Mouse (Mus musculus) midbrain, embryonic 16.5 days (tissue): ENCODE measurements around the gene Dus3l. TPM values are rescaled to one million over a fixed set of nuclear protein-coding genes. Genes with fewer than 3 reads are reported as not detected.

ENCODE experiments used
- ATAC-seq: fragments of 200-750 bp; cut with Nextera tagmentation; 2 replicates; pipeline ENCODE4 v1.8.0; 2017; ENCODE audit warnings: moderate TSS enrichment
- H3K27ac ChIP-seq: fragments of 300-500 bp; sonication (generic); 2 replicates; pipeline ENCODE4 v1.5.1; 2014; ENCODE audit warnings: mild to moderate bottlenecking, low read length, mixed read lengths
- H3K27me3 ChIP-seq: fragments of 300-500 bp; sonication (generic); 2 replicates; pipeline ENCODE4 v1.6.1; 2014; ENCODE audit warnings: low read depth, low read length, mixed read lengths; ENCODE audit not compliant: control insufficient read depth, insufficient read depth
- H3K36me3 ChIP-seq: fragments of 300-500 bp; sonication (generic); 2 replicates; pipeline ENCODE4 v1.6.1; 2014; ENCODE audit warnings: mild to moderate bottlenecking, low read length, moderate library complexity, mixed read lengths; ENCODE audit not compliant: control insufficient read depth, insufficient read depth
- H3K4me1 ChIP-seq: fragments of 300-500 bp; sonication (generic); 2 replicates; pipeline ENCODE4 v1.6.1; 2014; ENCODE audit warnings: mild to moderate bottlenecking, low read length, mixed read lengths; ENCODE audit not compliant: control insufficient read depth, insufficient read depth
- H3K4me2 ChIP-seq: fragments of 300-500 bp; sonication (generic); 2 replicates; pipeline ENCODE4 v1.6.1; 2014; ENCODE audit warnings: mild to moderate bottlenecking, low read length, mixed read lengths
- H3K4me3 ChIP-seq: fragments of 300-500 bp; sonication (generic); 2 replicates; pipeline ENCODE4 v1.5.1; 2014; ENCODE audit warnings: low read depth, mild to moderate bottlenecking, low read length, moderate library complexity, mixed read lengths
- H3K9ac ChIP-seq: fragments of 300-500 bp; sonication (generic); 2 replicates; pipeline ENCODE4 v1.6.1; 2014; ENCODE audit warnings: low read depth, low read length, mixed read lengths
- H3K9me3 ChIP-seq: fragments of 300-500 bp; sonication (generic); replicated peaks from 2 replicates; pipeline ENCODE4 v1.6.1; 2014; ENCODE audit warnings: mild to moderate bottlenecking, low read length, mixed read lengths; ENCODE audit not compliant: control insufficient read depth, poor library complexity, severe bottlenecking
- WGBS: fragments of 180-500 bp; shearing (Covaris S2); extraction: QIAGEN DNeasy Blood & Tissue Kit; methylation state at CpG from one replicate; pipeline ENCODE4 v1.1.7; 2014; 5-methylcytosine and 5-hydroxymethylcytosine counted together
- polyA plus RNA-seq: library from polyadenylated mRNA; unstranded; fragments of >200 nt; fragmentation: Nextera tagmentation; extraction: Ambion mirVana; gene quantifications from 2 replicates; pipeline ENCODE4 v1.2.1, GENCODE M21; 2015

The Dus3l gene
- polyA plus RNA-seq: 96.8 and 106 TPM in 2 replicates

DNA sequence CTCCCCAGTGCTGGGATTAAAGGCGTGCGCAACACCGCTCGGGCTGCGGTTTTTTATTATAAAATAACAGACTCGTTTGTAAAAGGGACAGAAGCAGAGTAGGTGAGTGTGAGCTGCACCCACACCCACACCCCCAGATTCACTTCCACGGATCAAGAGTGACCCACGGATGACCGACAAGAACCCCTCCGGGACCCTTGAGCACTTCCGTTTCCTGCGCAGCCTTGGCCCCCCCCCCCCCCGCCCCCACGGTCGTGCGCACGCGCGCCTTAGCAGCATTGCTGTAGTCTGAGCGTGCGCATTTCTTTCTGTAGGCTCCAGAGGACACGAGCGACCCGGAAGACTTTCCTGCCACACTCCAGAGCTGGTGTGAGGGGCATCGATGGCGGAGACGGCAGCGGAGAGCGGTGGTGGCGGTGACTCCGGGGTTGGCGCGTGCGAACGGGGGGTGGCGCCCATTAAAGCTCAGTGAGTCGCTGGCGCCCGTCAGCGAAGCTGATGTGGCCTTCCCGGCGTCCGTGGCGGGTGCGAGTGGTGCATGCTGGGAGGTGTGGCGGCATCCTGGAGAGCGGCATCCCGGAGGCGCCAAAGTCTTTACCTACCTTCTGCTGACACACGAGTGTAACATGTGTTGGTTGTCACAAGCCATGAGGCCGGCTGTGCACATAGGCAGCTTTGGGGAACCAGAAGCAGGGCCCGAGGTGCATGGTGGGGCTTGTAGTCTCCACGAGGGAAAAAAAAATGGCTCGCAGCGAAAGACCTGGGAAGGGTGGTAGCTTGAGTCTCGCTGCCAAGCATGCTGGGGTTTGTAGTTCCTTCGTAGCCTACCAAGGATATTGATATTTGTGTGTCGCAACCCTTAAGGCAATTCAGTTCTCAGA is at the start of gene Dus3l:
Dus3l (plus strand) TSS at position 284 of the 881 bp plus-strand sequence.
- Histone ChIP-seq H3K36me3 (peaks cover 9% of the 10 kb centered on the region; the same call in 1 of the 2 replicates), H3K9ac (peak within 1 kb of the TSS; percentile 76), H3K4me2 (peak within 1 kb of the TSS; percentile 80), H3K27me3 (no peaks in the 10 kb centered on the region), H3K4me3 (peak within 1 kb of the TSS; percentile 68), H3K9me3 (no peaks in the 10 kb centered on the region), H3K4me1 (peaks cover 21% of the 10 kb centered on the region), H3K27ac (peak within 1 kb of the TSS; percentile 94)
- WGBS: 1% methylated on average over 58 of the region's 58 CpGs
- peak; percentile 86 for ATAC-seq

DNA sequence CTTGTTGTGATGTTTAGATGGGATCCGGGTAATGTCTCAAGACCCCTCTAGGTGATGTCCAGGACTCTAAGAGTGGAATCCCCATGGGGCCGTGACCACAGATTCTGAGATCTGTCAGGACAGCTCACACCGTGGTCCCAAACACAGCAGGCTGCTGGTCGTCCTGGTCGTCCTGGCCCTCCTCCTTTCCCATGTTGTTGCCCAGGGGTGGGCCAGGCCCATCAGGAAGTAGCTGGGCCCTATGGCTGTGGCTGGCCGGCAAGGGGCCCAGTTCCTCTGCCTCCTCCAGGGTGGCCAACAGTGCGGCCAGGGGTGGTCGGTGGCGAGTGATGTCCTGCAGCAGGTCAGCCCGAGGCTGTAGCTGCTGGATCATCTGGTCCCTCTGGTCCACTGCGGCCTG is 49.2 kb upstream of the Dus3l start:
- H3K9me3 ChIP-seq: no peaks in the 10 kb centered on the region
- H3K36me3 ChIP-seq: peaks cover 20% of the 10 kb centered on the region
- H3K27me3 ChIP-seq: no peaks in the 10 kb centered on the region
- H3K4me2 ChIP-seq: peak overlapping the region; percentile 70
- peaks cover 23% of the 10 kb centered on the region for H3K4me1 ChIP-seq
- peak overlapping the region; percentile 82; the same call in 1 of the 2 replicates for H3K9ac ChIP-seq
- no peak overlapping the region for H3K27ac ChIP-seq
- no peak for ATAC-seq
- H3K4me3 ChIP-seq: peak overlapping the region; percentile 76; the same call in 1 of the 2 replicates
- 65% methylated on average over 11 of the region's 11 CpGs for WGBS

DNA sequence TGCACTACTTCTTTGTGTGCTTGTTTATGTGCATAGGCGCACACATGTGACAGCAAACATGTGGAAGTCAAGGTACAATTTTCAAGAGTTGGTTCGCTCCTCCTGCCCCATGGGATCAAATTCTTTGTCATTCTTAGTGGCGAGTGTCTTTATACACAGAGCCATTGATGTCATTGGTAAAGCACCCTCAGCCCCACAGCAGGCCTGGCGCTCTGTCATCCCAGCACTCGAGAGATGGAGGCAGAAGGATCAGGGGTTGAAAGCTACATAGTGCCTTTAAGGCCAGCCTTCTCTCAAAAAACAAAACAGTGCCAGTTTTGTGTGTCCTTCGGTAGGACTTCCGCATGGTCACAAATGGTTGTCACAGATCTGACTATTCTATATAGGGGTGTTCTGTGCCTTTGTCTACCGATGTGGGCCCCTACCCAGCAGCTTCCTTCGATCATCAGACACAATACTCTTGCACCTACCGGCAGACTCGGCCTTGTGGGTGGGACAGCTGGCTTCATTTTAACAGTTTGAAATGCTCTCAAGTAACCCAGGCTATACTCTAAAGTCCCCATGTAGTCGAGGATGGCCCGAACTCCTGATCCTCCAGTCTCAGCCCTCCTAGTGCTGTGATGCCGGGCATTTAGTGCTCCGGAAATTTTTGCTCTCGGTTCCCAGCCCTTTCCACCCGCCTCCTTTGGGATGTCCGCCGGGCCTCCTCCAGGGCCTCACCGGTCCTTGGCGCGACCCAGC is 48.5 kb upstream of the Dus3l start:
- Histone ChIP-seq H3K4me1 (peaks cover 23% of the 10 kb centered on the region), H3K4me2 (peak overlapping the region; percentile 70), H3K4me3 (peak overlapping the region; percentile 76), H3K27ac (peak overlapping the region; percentile 85), H3K36me3 (peaks cover 12% of the 10 kb centered on the region), H3K27me3 (no peaks in the 10 kb centered on the region), H3K9me3 (no peaks in the 10 kb centered on the region), H3K9ac (peak overlapping the region; percentile 82)
- ATAC-seq: peak; percentile 2
- 22% methylated on average over 22 of the region's 22 CpGs for WGBS

DNA sequence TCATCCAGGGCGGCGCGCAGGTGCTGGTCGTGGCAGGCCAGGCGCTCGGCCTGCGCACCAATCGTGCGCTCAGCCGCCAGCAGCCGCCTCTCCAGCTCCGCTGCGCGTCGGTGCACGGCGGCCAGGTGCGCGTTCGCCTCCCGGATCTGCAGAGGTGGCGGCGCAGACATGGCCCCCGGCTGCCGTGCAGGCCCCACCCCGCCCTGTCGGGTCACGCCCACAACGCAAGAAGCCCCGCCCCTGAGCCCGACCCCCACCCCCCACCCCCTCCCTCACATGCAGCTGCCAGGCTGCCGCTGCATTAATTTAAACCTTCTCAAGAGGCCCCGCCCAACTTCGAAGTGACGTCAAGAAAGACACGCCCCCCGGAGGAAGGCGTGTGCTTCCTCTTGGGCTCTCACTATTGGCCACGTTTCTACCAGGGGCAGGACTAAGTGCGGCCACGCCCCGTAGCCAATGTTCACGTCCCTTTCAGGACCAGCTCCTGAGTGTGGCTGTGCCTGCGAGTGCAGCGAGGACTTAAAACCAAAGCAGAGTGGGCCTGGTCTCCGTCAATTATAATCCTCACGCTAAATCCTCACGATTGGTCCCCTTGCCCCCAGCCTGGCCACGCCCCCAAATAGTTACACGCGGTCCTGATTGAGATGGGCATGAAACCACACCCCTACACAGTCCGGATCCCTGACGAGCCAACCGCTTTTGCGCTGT is 47.7 kb upstream of the Dus3l start:
- Histone ChIP-seq H3K27me3 (no peaks in the 10 kb centered on the region), H3K36me3 (0 out of 2 replicates have a peak, but pooled peaks cover 5% of the 10 kb centered on the region), H3K4me1 (peaks cover 23% of the 10 kb centered on the region), H3K4me3 (peak overlapping the region; percentile 76), H3K9me3 (no peaks in the 10 kb centered on the region), H3K27ac (peak overlapping the region; percentile 86), H3K4me2 (peak overlapping the region; percentile 70), H3K9ac (peak overlapping the region; percentile 89)
- peak; percentile 94 for ATAC-seq
- under 1% methylated on average over 52 of the region's 55 CpGs for WGBS

DNA sequence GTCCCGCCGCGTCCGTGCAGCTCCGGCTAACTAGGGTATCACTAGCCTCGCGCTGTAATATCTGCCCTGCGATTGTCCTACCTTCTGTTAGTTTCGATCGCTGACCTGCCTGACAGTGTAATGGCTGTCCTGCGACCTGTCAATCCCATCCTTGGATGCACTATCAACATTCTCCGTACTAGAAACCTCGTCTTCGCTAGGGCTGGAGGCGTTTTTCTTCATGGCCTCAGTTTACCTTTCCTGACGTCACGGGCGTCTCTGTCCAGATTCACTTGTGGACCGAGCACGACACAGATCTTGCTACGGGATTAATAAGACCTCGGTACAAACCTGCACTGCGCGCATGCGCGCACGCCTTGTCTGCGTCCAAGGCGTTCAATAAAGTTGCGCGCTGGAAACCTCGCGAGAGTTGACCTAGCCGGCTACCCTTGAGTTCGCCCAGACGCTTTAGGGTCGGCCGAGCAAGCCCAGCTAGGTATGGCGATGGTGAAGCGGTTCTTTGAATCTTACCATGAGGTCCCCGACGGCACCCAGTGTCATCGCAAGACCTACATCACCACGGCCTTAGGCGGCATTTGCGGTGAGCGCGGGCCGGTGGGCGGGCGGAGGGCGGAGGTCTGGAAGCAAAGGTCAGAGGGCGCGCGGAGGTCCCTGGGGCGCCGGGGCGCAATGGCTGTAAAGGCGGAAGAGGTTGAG is 47.0 kb upstream of the Dus3l start, which contains the start of the genes Ndufa11 and Vmac:
Ndufa11 (plus strand) TSS at position 405 of the 696 bp plus-strand sequence.
Vmac (minus strand) TSS at position 660 of the 696 bp plus-strand sequence.
- peak; percentile 80 for ATAC-seq
- H3K4me1 ChIP-seq: peaks cover 23% of the 10 kb centered on the region
- peak within 1 kb of the TSS; percentile 86 for H3K27ac ChIP-seq
- H3K9ac ChIP-seq: peak within 1 kb of the TSS; percentile 89
- H3K27me3 ChIP-seq: no peaks in the 10 kb centered on the region
- peak within 1 kb of the TSS; percentile 76 for H3K4me3 ChIP-seq
- WGBS: under 1% methylated on average over 59 of the region's 59 CpGs
- H3K36me3 ChIP-seq: peaks cover 3% of the 10 kb centered on the region
- no peaks in the 10 kb centered on the region for H3K9me3 ChIP-seq
- peak within 1 kb of the TSS; percentile 70 for H3K4me2 ChIP-seq

DNA sequence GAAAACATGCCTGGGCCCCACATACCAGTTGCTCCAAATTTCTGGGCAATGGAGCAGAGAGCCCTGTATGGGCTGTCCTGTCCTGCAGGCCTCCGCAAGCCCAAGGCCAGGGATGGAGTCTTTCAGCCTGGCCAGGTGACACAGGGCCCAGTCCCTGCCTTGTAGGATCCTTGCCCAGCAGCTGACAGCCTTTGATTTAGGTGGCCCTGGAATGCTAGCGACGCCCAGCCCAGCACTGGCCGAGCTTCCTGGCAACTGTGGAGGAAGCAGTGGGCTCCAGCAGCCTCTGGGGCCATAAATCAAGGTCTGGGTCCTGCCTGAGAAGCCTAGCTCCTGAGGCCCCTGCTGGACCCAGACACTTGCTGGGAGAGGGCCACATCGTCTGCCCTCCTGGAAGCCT is 42.1 kb upstream of the Dus3l start:
- H3K4me2 ChIP-seq: no peak overlapping the region
- H3K4me1 ChIP-seq: peaks cover 15% of the 10 kb centered on the region
- H3K27ac ChIP-seq: no peak overlapping the region
- no peak overlapping the region for H3K4me3 ChIP-seq
- peaks cover 16% of the 10 kb centered on the region for H3K36me3 ChIP-seq
- no peaks in the 10 kb centered on the region for H3K9me3 ChIP-seq
- no peaks in the 10 kb centered on the region for H3K27me3 ChIP-seq
- H3K9ac ChIP-seq: no peak overlapping the region
- ATAC-seq: no peak
- WGBS: 94% methylated on average over 5 of the region's 5 CpGs

DNA sequence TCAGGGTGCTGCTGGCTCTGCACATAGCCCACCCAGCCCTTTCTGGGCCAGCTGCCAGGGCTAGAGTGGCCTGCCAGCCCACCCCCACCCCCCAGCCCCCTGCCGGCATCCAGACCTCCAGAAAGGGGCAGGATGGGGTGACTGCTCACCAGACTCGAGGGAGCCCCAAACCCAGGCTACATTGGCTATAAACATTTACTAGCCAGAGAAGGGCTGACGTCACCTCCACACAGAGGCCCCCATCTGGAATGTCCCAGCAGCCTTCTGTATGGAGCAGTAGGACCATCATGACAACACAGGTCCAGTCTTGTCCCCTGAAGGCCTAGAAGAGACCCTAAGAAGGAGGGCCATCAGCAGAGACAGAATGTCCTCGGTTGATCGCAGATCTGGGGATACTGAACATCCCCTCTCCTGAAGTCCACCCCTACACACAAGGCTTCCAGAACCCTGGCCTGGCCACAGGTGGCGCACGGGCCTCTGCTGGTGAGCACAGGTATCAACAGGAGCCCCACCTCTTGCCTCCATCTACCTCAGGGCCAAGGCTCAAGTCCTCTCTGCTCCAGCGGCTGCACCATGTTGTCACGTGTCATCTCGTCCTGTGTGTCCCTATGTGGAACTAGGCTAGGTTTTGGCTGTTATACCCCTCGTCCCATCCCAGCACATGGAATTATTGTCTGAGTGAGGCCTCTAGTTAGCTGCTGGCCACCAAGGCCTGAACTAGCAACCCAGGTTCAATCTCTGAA is 41.0 kb upstream of the Dus3l start:
- Histone ChIP-seq H3K4me3 (no peak overlapping the region), H3K9me3 (no peaks in the 10 kb centered on the region), H3K27me3 (no peaks in the 10 kb centered on the region), H3K4me2 (no peak overlapping the region), H3K4me1 (peaks cover 10% of the 10 kb centered on the region), H3K27ac (no peak overlapping the region), H3K9ac (no peak overlapping the region), H3K36me3 (peaks cover 16% of the 10 kb centered on the region)
- WGBS: 84% methylated on average over 11 of the region's 11 CpGs
- ATAC-seq: no peak
